Comparison of ENCODE assay signal across 24 mouse cellular contexts in the genomic region with DNA sequence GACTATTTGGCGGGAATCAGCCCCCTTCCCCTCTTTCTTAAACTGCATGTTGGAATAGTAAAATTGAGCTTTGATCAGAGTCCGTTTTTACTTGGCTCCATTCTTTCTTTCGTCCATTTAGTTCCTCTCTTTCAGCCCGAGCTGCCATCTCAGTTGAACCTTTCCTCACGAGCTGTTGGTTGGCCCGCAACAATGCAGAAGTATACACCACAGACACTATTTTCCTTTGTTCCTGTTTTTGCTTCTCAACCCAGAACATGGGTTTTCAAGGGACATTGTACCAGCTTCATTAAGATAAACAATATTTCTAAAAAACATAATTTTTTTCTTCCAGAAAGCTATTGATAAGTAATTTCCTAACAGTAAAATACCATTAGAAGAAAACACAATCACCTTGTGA. TPM values are rescaled to one million over a fixed set of nuclear protein-coding genes. Genes with fewer than 3 reads are reported as not detected.
"Had no signal": no experiment of that assay in that cellular context is flagged by ENCODE, and none has a peak within 500 bp of the region (broad histone marks: within the 10 kb centered on the region; RNA-seq: fewer than 3 reads in every experiment).

No protein-coding gene starts in this region.

- DNase-seq: kidney, adult 2 months; kidney, postnatal 14 days; right cerebral cortex, adult 18-20 months; right cerebral cortex, postnatal 25 days; thymus, adult 18-20 months; thymus, postnatal 25 days had no signal

- H3K9me3 ChIP-seq: kidney, embryonic 15.5 days; limb, embryonic 15.5 days; midbrain, embryonic 12.5 days had no signal

- H3K9ac ChIP-seq: kidney, embryonic 15.5 days; limb, embryonic 15.5 days; liver, embryonic 14.5 days; midbrain, embryonic 12.5 days had no signal

- ATAC-seq: intestine, embryonic 16.5 days; midbrain, embryonic 16.5 days had no signal

- H3K4me3 ChIP-seq: kidney, embryonic 15.5 days; limb, embryonic 15.5 days; midbrain, embryonic 12.5 days had no signal

- H3K27ac ChIP-seq: kidney, embryonic 15.5 days; limb, embryonic 15.5 days; liver, embryonic 14.5 days; midbrain, embryonic 12.5 days; stomach, postnatal 0 days had no signal

- H3K27me3 ChIP-seq: kidney, embryonic 15.5 days; limb, embryonic 15.5 days; midbrain, embryonic 12.5 days had no signal

- H3K36me3 ChIP-seq: kidney, embryonic 15.5 days; limb, embryonic 15.5 days; midbrain, embryonic 12.5 days had no signal

- H3K4me2 ChIP-seq: kidney, embryonic 15.5 days; limb, embryonic 15.5 days; midbrain, embryonic 12.5 days had no signal

- H3K4me1 ChIP-seq: kidney, embryonic 15.5 days; limb, embryonic 15.5 days; midbrain, embryonic 12.5 days had no signal

RNA-seq across cellular contexts. Expression of a gene that starts 4.7 kb away (rescaled TPM):
- total RNA-seq: layer of hippocampus, adult 8-10 months; layer of hippocampus, postnatal 25 days; left cerebral cortex, adult 8-10 months; left cerebral cortex, postnatal 25 days; megakaryocyte-erythroid progenitor cell, adult 5-6 weeks had no signal
- polyA plus RNA-seq: intestine, embryonic 16.5 days; kidney, adult 2 months; kidney, embryonic 15.5 days; large intestine, adult 2 months; limb, embryonic 11.5 days; limb, embryonic 15.5 days; liver, embryonic 14.5 days; lung, embryonic 16.5 days; midbrain, embryonic 12.5 days; midbrain, embryonic 16.5 days; neural tube, embryonic 14.5 days; small intestine, adult 2 months; stomach, postnatal 0 days; urinary bladder, adult 2 months had no signal

RNA-seq across cellular contexts. Expression of a gene that starts 19.8 kb away (rescaled TPM):
- total RNA-seq: layer of hippocampus, adult 8-10 months; layer of hippocampus, postnatal 25 days; left cerebral cortex, adult 8-10 months; left cerebral cortex, postnatal 25 days; megakaryocyte-erythroid progenitor cell, adult 5-6 weeks had no signal
- polyA plus RNA-seq: intestine, embryonic 16.5 days; kidney, adult 2 months; kidney, embryonic 15.5 days; large intestine, adult 2 months; limb, embryonic 11.5 days; limb, embryonic 15.5 days; liver, embryonic 14.5 days; lung, embryonic 16.5 days; midbrain, embryonic 12.5 days; midbrain, embryonic 16.5 days; neural tube, embryonic 14.5 days; small intestine, adult 2 months; stomach, postnatal 0 days; urinary bladder, adult 2 months had no signal

RNA-seq across cellular contexts. Expression of a gene that starts 30.8 kb away (rescaled TPM):
- total RNA-seq: layer of hippocampus, adult 8-10 months; layer of hippocampus, postnatal 25 days; left cerebral cortex, adult 8-10 months; left cerebral cortex, postnatal 25 days; megakaryocyte-erythroid progenitor cell, adult 5-6 weeks had no signal
- polyA plus RNA-seq: intestine, embryonic 16.5 days; kidney, adult 2 months; kidney, embryonic 15.5 days; large intestine, adult 2 months; limb, embryonic 11.5 days; limb, embryonic 15.5 days; liver, embryonic 14.5 days; lung, embryonic 16.5 days; midbrain, embryonic 12.5 days; midbrain, embryonic 16.5 days; neural tube, embryonic 14.5 days; small intestine, adult 2 months; stomach, postnatal 0 days; urinary bladder, adult 2 months had no signal

RNA-seq across cellular contexts. Expression of a gene that starts 31.1 kb away (rescaled TPM):
- total RNA-seq: layer of hippocampus, adult 8-10 months; layer of hippocampus, postnatal 25 days; left cerebral cortex, adult 8-10 months; left cerebral cortex, postnatal 25 days; megakaryocyte-erythroid progenitor cell, adult 5-6 weeks had no signal
- polyA plus RNA-seq: intestine, embryonic 16.5 days; kidney, adult 2 months; kidney, embryonic 15.5 days; large intestine, adult 2 months; limb, embryonic 11.5 days; limb, embryonic 15.5 days; liver, embryonic 14.5 days; lung, embryonic 16.5 days; midbrain, embryonic 12.5 days; midbrain, embryonic 16.5 days; neural tube, embryonic 14.5 days; small intestine, adult 2 months; stomach, postnatal 0 days; urinary bladder, adult 2 months had no signal

RNA-seq across cellular contexts. Expression of a gene that starts 43.7 kb away (rescaled TPM):
- total RNA-seq: layer of hippocampus, adult 8-10 months; layer of hippocampus, postnatal 25 days; left cerebral cortex, postnatal 25 days; megakaryocyte-erythroid progenitor cell, adult 5-6 weeks had no signal
- polyA plus RNA-seq: intestine, embryonic 16.5 days; kidney, adult 2 months; kidney, embryonic 15.5 days; large intestine, adult 2 months; limb, embryonic 11.5 days; limb, embryonic 15.5 days; liver, embryonic 14.5 days; lung, embryonic 16.5 days; midbrain, embryonic 12.5 days; midbrain, embryonic 16.5 days; neural tube, embryonic 14.5 days; small intestine, adult 2 months; stomach, postnatal 0 days; urinary bladder, adult 2 months had no signal
